In the genomic region with DNA sequence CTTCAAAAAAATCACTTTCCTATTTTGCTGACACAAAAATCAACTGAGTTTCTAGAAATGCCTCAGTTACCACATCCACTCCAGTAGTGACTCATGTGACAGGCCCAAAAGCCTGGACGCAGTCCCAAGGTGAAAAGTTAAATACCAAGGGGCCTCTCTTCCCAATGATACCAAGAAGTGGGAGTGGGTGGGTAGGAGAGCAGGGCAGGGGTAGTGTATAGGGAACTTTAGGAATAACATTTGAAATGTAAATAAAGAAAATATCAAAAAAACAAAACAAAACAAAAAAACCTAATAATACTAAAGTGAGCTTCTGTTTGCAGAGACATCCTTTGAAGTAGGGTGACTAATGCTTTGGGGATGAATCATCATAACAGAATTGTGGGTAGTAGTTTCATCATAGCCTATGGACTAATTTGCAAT, we compare ENCODE assay signal across 24 mouse cellular contexts. TPM values are rescaled to one million over a fixed set of nuclear protein-coding genes. Genes with fewer than 3 reads are reported as not detected.
A peak's percentile ranks its signal among the peaks of the same experiment; 100 is the strongest.
DNase-seq lines count a peak whose midpoint lies in the region; ATAC-seq and TF ChIP-seq lines count a peak whose summit lies in the region.
"Had no signal": no experiment of that assay in that cellular context is flagged by ENCODE, and none has a peak within 500 bp of the region (broad histone marks: within the 10 kb centered on the region; RNA-seq: fewer than 3 reads in every experiment).

No protein-coding gene starts in this region.

- H3ac ChIP-seq in C2C12 (ENCODE audit: control insufficient read depth, insufficient read length, low read depth): no peak overlapping the region

- no peaks in the 10 kb centered on the region for H3K79me3 ChIP-seq in C2C12 (ENCODE audit: low read depth)

- ATAC-seq in CD4-positive, CD25-positive, alpha-beta regulatory T cell, adult 4 months: peak; percentile 90
- ATAC-seq: liver, postnatal 0 days; midbrain, embryonic 13.5 days had no signal

- no peak for TF ChIP-seq CTCF in C2C12 (IDR thresholded peaks at IDR 0.05; ENCODE audit: control insufficient read depth, insufficient read depth, insufficient read length)

- no peak overlapping the region for H3K4me3 ChIP-seq in C2C12 (ENCODE audit: insufficient read depth, poor library complexity, severe bottlenecking)
- H3K4me3 ChIP-seq: embryonic facial prominence, embryonic 13.5 days; erythroblast, embryonic 14.5 days; forebrain, embryonic 12.5 days; heart, embryonic 13.5 days; limb, embryonic 10.5 days; megakaryocyte, embryonic 14.5 days; midbrain, embryonic 13.5 days had no signal

- H3K79me2 ChIP-seq in C2C12 (ENCODE audit: control insufficient read depth, insufficient read depth): no peaks in the 10 kb centered on the region

- H3K36me3 ChIP-seq in C2C12 (ENCODE audit: control insufficient read depth, insufficient read depth): no peaks in the 10 kb centered on the region
- H3K36me3 ChIP-seq: embryonic facial prominence, embryonic 13.5 days; forebrain, embryonic 12.5 days; heart, embryonic 13.5 days; limb, embryonic 10.5 days; midbrain, embryonic 13.5 days had no signal

- DNase-seq in adrenal gland, adult 8-10 months: peak; percentile 30
- DNase-seq in induced T-regulatory cell, adult 2 months (ENCODE audit: low read depth): peak; percentile 83
- DNase-seq in heart, adult 9 months (ENCODE audit: low spot score in 2 of 2): no peak
- no peak for DNase-seq in urinary bladder, adult 18-20 months (ENCODE audit: low spot score in 2 of 2)
- no peak for DNase-seq in cerebellum, adult 11-12 months
- DNase-seq in spleen, postnatal 10 days (ENCODE audit: low spot score in 2 of 2): no peak
- DNase-seq: cerebellum, adult 18-20 months; cerebellum, postnatal 25 days; heart, postnatal 14 days; kidney, adult 18-20 months; kidney, postnatal 10 days; liver, postnatal 0 days; lung, postnatal 10 days had no signal

- H3K27me3 ChIP-seq in C2C12 (ENCODE audit: control insufficient read depth, insufficient read depth, insufficient read length): no peaks in the 10 kb centered on the region
- H3K27me3 ChIP-seq: embryonic facial prominence, embryonic 13.5 days; forebrain, embryonic 12.5 days; heart, embryonic 13.5 days; midbrain, embryonic 13.5 days had no signal

TF ChIP-seq in C2C12, 6 proteins besides CTCF, POLR2A, EP300 and RAD21:
- TF ChIP-seq MYOG (IDR thresholded peaks at IDR 0.05; ENCODE audit: control insufficient read depth, extremely low read depth, insufficient read length) (no peak), MYOD1 (IDR thresholded peaks at IDR 0.05; ENCODE audit: control insufficient read depth, insufficient read length, low read depth) (no peak), CEBPB (IDR thresholded peaks at IDR 0.05; ENCODE audit: low read depth) (peak; percentile 76), USF1 (IDR thresholded peaks at IDR 0.05; ENCODE audit: low read depth) (no peak), FOSL1 (IDR thresholded peaks at IDR 0.05; ENCODE audit: insufficient read depth, low read length, poor library complexity, severe bottlenecking) (peak; percentile 19)

RNA-seq across cellular contexts. Expression of gene Gbp6, which starts 12.7 kb away (rescaled TPM):
- 0.01 TPM for polyA plus RNA-seq in C2C12 (2012; fragmentation: generic; extraction: Trizol)
- 100 to 1,000 TPM; 164 to 204 TPM for polyA plus RNA-seq in CD4-positive, CD25-positive, alpha-beta regulatory T cell, adult 4 months (2017; shearing (Covaris generic))
- 10 to 100 TPM in 3 of 4 experiments, 1 to 10 TPM in 1; 7.2 to 14.1 (median 10.9) TPM for total RNA-seq in adrenal gland, adult 8-10 months (2022)
- polyA plus RNA-seq: erythroblast, embryonic 14.5 days; limb, embryonic 10.5 days had no signal

RNA-seq across cellular contexts. Expression of gene Gm43302, which starts 12.7 kb away (rescaled TPM):
- polyA plus RNA-seq in C2C12 (2012; fragmentation: generic; extraction: Trizol): not detected
- polyA plus RNA-seq in CD4-positive, CD25-positive, alpha-beta regulatory T cell, adult 4 months (2017; shearing (Covaris generic)): 1 to 10 TPM; 3.1 to 7.1 TPM
- under 1 TPM in 1 of 4 experiments, not detected in 3; 0.24 TPM for total RNA-seq in adrenal gland, adult 8-10 months (2022)
- total RNA-seq: layer of hippocampus, postnatal 14 days had no signal
- polyA plus RNA-seq: embryonic facial prominence, embryonic 13.5 days; erythroblast, embryonic 14.5 days; forebrain, embryonic 12.5 days; limb, embryonic 10.5 days; liver, postnatal 0 days; midbrain, embryonic 13.5 days; stomach, postnatal 0 days had no signal

Comparison
In these comparisons a context has a peak if more than half of its experiments do, and no peak if none do; other contexts are left out.
1. DNase-seq: peak in adrenal gland, adult 8-10 months (single experiment) and induced T-regulatory cell, adult 2 months (single experiment); none in heart, adult 9 months (0 of 2), urinary bladder, adult 18-20 months (0 of 2), cerebellum, adult 11-12 months (single experiment) and spleen, postnatal 10 days (0 of 2).
2. RNA of gene Gbp6, which starts 12.7 kb away (polyA plus RNA-seq): 164 to 204 TPM in CD4-positive, CD25-positive, alpha-beta regulatory T cell, adult 4 months; 0.01 TPM in C2C12 (single experiment); every median in the first group is over 100 times any median in the second.